Mouse (Mus musculus) heart, adult 2 months (tissue): ENCODE data around the gene Nup93. TPM values are rescaled to one million over a fixed set of nuclear protein-coding genes. Genes with fewer than 3 reads are reported as not detected.

Experiments
- DNase-seq, 2 experiments: peaks; one replicate each; pipeline ENCODE4 v3.0.0; 2021
- H3K27ac ChIP-seq: fragments of 200-600 bp; 2 replicates; pipeline ENCODE4 v1.8.1; 2022
- H3K27me3 ChIP-seq: fragments of 200-500 bp; 2 replicates; pipeline ENCODE4 v1.6.1; 2012; ENCODE audit warnings: mild to moderate bottlenecking, low read length, inconsistent platforms, mixed read lengths; ENCODE audit not compliant: control insufficient read depth, insufficient read depth
- H3K36me3 ChIP-seq: fragments of 200-500 bp; 2 replicates; pipeline ENCODE4 v1.6.1; 2012; ENCODE audit warnings: low read length, inconsistent platforms; ENCODE audit not compliant: control insufficient read depth, insufficient read depth
- H3K4me1 ChIP-seq: fragments of 200-500 bp; 2 replicates; pipeline ENCODE4 v1.6.1; 2011; ENCODE audit warnings: low read length; ENCODE audit not compliant: control insufficient read depth, insufficient read depth
- H3K4me3 ChIP-seq: fragments of 200-600 bp; 2 replicates; pipeline ENCODE4 v1.8.1; 2022
- H3K79me2 ChIP-seq: fragments of 200-500 bp; replicated peaks from 2 replicates; pipeline ENCODE4 v1.6.1; 2012; ENCODE audit warnings: mild to moderate bottlenecking, inconsistent platforms, low read length, moderate library complexity, mixed read lengths; ENCODE audit not compliant: control insufficient read depth, insufficient read depth
- H3K9ac ChIP-seq: fragments of 200-500 bp; 2 replicates; pipeline ENCODE4 v1.6.1; 2012; ENCODE audit warnings: low read depth, mild to moderate bottlenecking, control low read depth, inconsistent platforms, low read length, mixed read lengths
- CTCF ChIP-seq: fragments of 200-600 bp; IDR thresholded peaks from 2 replicates; pipeline ENCODE4 v1.8.1; 2022; ENCODE audit warnings: antibody characterized with exemption, mild to moderate bottlenecking, moderate library complexity
- EP300 ChIP-seq: fragments of 200-500 bp; IDR thresholded peaks from 2 replicates; pipeline ENCODE4 v1.6.1; 2011; ENCODE audit warnings: low read depth, low read length, control low read depth; ENCODE audit not compliant: insufficient read depth
- POLR2A ChIP-seq: fragments of 200-500 bp; IDR thresholded peaks from 2 replicates; pipeline ENCODE4 v1.6.1; 2011; ENCODE audit warnings: mild to moderate bottlenecking, low read depth, low read length, control low read depth; ENCODE audit not compliant: insufficient read depth
- WGBS: fragments of 180-500 bp; shearing (Covaris S2); methylation state at CpG from one replicate; pipeline ENCODE4 v1.1.7; 2018; 5-methylcytosine and 5-hydroxymethylcytosine counted together
- intact Hi-C: fragments of 180-260 bp; cut with DNase I; formaldehyde crosslinking; loops from one replicate; pipeline ENCODE4 v1.15.1; 2025
- microRNA-seq, 2 experiments: library from miRNA; unstranded; fragments of <30 nt; microRNA quantifications; one replicate each; pipeline ENCODE4 v1.2.0; 2021
- polyA plus RNA-seq: library from polyadenylated mRNA; depleted of rRNA; stranded (reverse); fragments of >200 nt; gene quantifications from 2 replicates; pipeline ENCODE4 v1.2.3, GENCODE M21; 2012; rRNA removed
- total RNA-seq, 2 experiments: library from RNA; stranded (reverse); gene quantifications; 2 replicates each; pipeline ENCODE4 v1.2.3; 2021

The Nup93 gene
- total and polyA plus RNA-seq, 3 experiments, result 11.7 to 15.5 (median 13.7) TPM

GRCm38 (mm10) chr8:94362607-94363239 lies 148.4 kb downstream of the Nup93 start:
- Histone ChIP-seq H3K4me1 (peaks cover 31% of the 10 kb centered on the region), H3K36me3 (0 out of 2 replicates have a peak, but pooled peaks cover 2% of the 10 kb centered on the region), H3K9ac (peak overlapping the region; percentile 56), H3K27me3 (no peaks in the 10 kb centered on the region), H3K4me3 (peak overlapping the region; percentile 37; the same call in 1 of the 2 replicates), H3K27ac (peak overlapping the region; percentile 97), H3K79me2 (no peaks in the 10 kb centered on the region)
- TF ChIP-seq EP300 (peak; percentile 62; the same call in 1 of the 2 replicates), CTCF (no peak)
- WGBS, result 44% methylated on average over 7 of the region's 7 CpGs
- DNase-seq, result peak; percentile 71 to 78
- intact Hi-C loops, result loop anchor here (1.0 to 2.0 kb wide), 2 partner anchors 14 to 25 kb away; no protein-coding TSS in a partner anchor

GRCm38 (mm10) chr8:94363288-94363688 lies 148.9 kb downstream of the Nup93 start:
- intact Hi-C loops, result loop anchor here (1.0 to 2.0 kb wide), 2 partner anchors 14 to 24 kb away; no protein-coding TSS in a partner anchor
- DNase-seq, result peak; percentile 87 to 92
- TF ChIP-seq EP300 (peak; percentile 86), POLR2A (peak; percentile 96), CTCF (no peak)
- Histone ChIP-seq H3K27me3 (no peaks in the 10 kb centered on the region), H3K4me1 (peaks cover 29% of the 10 kb centered on the region), H3K4me3 (peak overlapping the region; percentile 37; the same call in 1 of the 2 replicates), H3K36me3 (0 out of 2 replicates have a peak, but pooled peaks cover 2% of the 10 kb centered on the region), H3K27ac (peak overlapping the region; percentile 97), H3K9ac (peak overlapping the region; percentile 56), H3K79me2 (no peaks in the 10 kb centered on the region)
- WGBS, result 4% methylated on average over 4 of the region's 4 CpGs

GRCm38 (mm10) chr8:94363906-94364305 lies 149.5 kb downstream of the Nup93 start:
- Histone ChIP-seq H3K9ac (peak overlapping the region; percentile 33), H3K4me3 (peak overlapping the region; percentile 13; the same call in 1 of the 2 replicates), H3K36me3 (0 out of 2 replicates have a peak, but pooled peaks cover 2% of the 10 kb centered on the region), H3K79me2 (no peaks in the 10 kb centered on the region), H3K27me3 (no peaks in the 10 kb centered on the region), H3K27ac (peak overlapping the region; percentile 97), H3K4me1 (peaks cover 23% of the 10 kb centered on the region)
- TF ChIP-seq EP300, result 0 out of 2 replicates have a peak, but pooled peaks have one; percentile 7
- no peak for TF ChIP-seq POLR2A
- intact Hi-C loops, result loop anchor here (1.0 to 2.0 kb wide), 2 partner anchors 13 to 23 kb away; no protein-coding TSS in a partner anchor
- 18% methylated on average over 2 of the region's 2 CpGs for WGBS
- DNase-seq, result peak; percentile 73 to 79

- H3K27ac ChIP-seq, result peak overlapping the region; percentile 97
- H3K4me3 ChIP-seq, result no peak overlapping the region
- no peaks in the 10 kb centered on the region for H3K27me3 ChIP-seq
- H3K79me2 ChIP-seq, result no peaks in the 10 kb centered on the region
- intact Hi-C loops, result no loop called here
- DNase-seq, result no peak
- H3K4me1 ChIP-seq, result peaks cover 22% of the 10 kb centered on the region
- no peak for TF ChIP-seq POLR2A
- TF ChIP-seq EP300, result no peak
- TF ChIP-seq CTCF, result no peak
- whole genome bisulfite sequencing, result 77% methylated on average over 6 of the region's 6 CpGs
- no peak overlapping the region for H3K9ac ChIP-seq
- 0 out of 2 replicates have a peak, but pooled peaks cover 2% of the 10 kb centered on the region for H3K36me3 ChIP-seq
Measured at GRCm38 (mm10) chr8:94364686-94365312, 150.4 kb downstream of the Nup93 start.

GRCm38 (mm10) chr8:94365410-94365981 lies 151.1 kb downstream of the Nup93 start:
- intact Hi-C loops, result no loop called here
- H3K27me3 ChIP-seq, result no peaks in the 10 kb centered on the region
- peak overlapping the region; percentile 97 for H3K27ac ChIP-seq
- H3K9ac ChIP-seq, result no peak overlapping the region
- TF ChIP-seq CTCF, result no peak
- no peak for TF ChIP-seq POLR2A
- no peak for TF ChIP-seq EP300
- 0 out of 2 replicates have a peak, but pooled peaks cover 2% of the 10 kb centered on the region for H3K36me3 ChIP-seq
- H3K4me1 ChIP-seq, result peaks cover 22% of the 10 kb centered on the region
- DNase-seq, result peak in 1 of 2 experiments; percentile 77
- 79% methylated on average over 9 of the region's 9 CpGs for WGBS
- no peaks in the 10 kb centered on the region for H3K79me2 ChIP-seq
- no peak overlapping the region for H3K4me3 ChIP-seq

Small RNAs within 50 kb of the gene (microRNA-seq; reads per million reads assigned to microRNA genes)
- 30.9 to 33.2 reads per million in 2 experiments for gene Mir138-2

Other genes with a start within 250 kb of the Nup93 start
- 100 to 1,000 TPM; 115 to 140 TPM for gene Amfr, start 201.7 kb upstream of the Nup93 start, total RNA-seq
- 127 and 155 TPM in 2 replicates for gene Amfr, start 201.7 kb upstream of the Nup93 start, polyA plus RNA-seq
- 10 to 100 TPM; 22.4 to 23.9 TPM for gene Nudt21, start 177.5 kb upstream of the Nup93 start, total RNA-seq
- 10.7 and 12.7 TPM in 2 replicates for gene Nudt21, start 177.5 kb upstream of the Nup93 start, polyA plus RNA-seq
- 10 to 100 TPM; 28.0 to 30.3 TPM for gene Ogfod1, start 177.4 kb upstream of the Nup93 start, total RNA-seq
- gene Ogfod1, start 177.4 kb upstream of the Nup93 start, polyA plus RNA-seq, result 11.3 and 19.6 TPM in 2 replicates
- 1 to 10 TPM; 6.1 to 8.5 TPM for gene Bbs2, start 115.6 kb upstream of the Nup93 start, total RNA-seq
- 14.1 and 22.9 TPM in 2 replicates for gene Bbs2, start 115.6 kb upstream of the Nup93 start, polyA plus RNA-seq
- not detected for gene Mt4, start 77.4 kb upstream of the Nup93 start, total RNA-seq
- not detected in 2 replicates for gene Mt4, start 77.4 kb upstream of the Nup93 start, polyA plus RNA-seq
- gene Mt3, start 62.0 kb upstream of the Nup93 start, total RNA-seq, result 1 to 10 TPM; 2.9 to 3.8 TPM
- 3.5 and 6.1 TPM in 2 replicates for gene Mt3, start 62.0 kb upstream of the Nup93 start, polyA plus RNA-seq
- 10 to 100 TPM; 51.8 to 74.4 TPM for gene Mt2, start 41.9 kb upstream of the Nup93 start, total RNA-seq
- gene Mt2, start 41.9 kb upstream of the Nup93 start, polyA plus RNA-seq, result 15.6 and 32.2 TPM in 2 replicates
- 100 to 1,000 TPM; 279 to 438 TPM for gene Mt1, start 35.5 kb upstream of the Nup93 start, total RNA-seq
- 420 and 727 TPM in 2 replicates for gene Mt1, start 35.5 kb upstream of the Nup93 start, polyA plus RNA-seq
- gene Slc12a3, start 114.6 kb downstream of the Nup93 start, total RNA-seq, result under 1 TPM; 0.16 to 0.39 TPM
- 0.20 and 0.39 TPM in 2 replicates for gene Slc12a3, start 114.6 kb downstream of the Nup93 start, polyA plus RNA-seq
- 100 to 1,000 TPM; 216 to 349 TPM for gene Herpud1, start 171.9 kb downstream of the Nup93 start, total RNA-seq
- 272 and 285 TPM in 2 replicates for gene Herpud1, start 171.9 kb downstream of the Nup93 start, polyA plus RNA-seq
- gene Nlrc5, start 219.8 kb downstream of the Nup93 start, total RNA-seq, result 1 to 10 TPM; 2.3 to 3.7 TPM
- gene Nlrc5, start 219.8 kb downstream of the Nup93 start, polyA plus RNA-seq, result 3.7 and 4.9 TPM in 2 replicates